Mouse (Mus musculus): ENCODE results near the gene Oca2. TPM values are rescaled to one million over a fixed set of nuclear protein-coding genes. Genes with fewer than 3 reads are reported as not detected.

The Oca2 gene
- total RNA-seq (2014; fragmentation: Nextera tagmentation) (not detected in 2 replicates), total RNA-seq (2017) (not detected in 2 replicates)

DNA sequence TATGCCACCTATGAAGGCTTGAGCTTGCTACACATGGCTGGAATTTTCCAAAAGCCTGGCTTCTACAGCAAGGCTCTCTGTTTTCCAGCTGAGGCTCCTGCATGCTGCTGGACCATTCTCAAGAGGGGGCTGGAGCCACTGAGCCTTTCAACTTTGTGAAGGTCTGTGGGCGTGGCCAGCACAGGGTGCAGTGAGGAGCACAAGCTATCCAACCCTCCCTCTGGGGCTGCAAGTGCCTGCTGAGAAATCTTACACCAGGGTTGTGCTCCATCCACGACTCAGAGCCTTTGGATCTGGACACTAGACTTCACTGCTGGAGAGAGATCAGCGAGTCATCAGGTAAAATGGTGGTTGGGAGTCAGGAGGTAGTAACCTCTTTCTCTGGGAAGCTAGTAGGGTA, at the start of gene Oca2:
Gene Oca2 (plus strand): TSS at position 218 of the 400 bp plus-strand sequence.
- no peak for ATAC-seq (replicated peaks; ENCODE audit: low FRiP score, low TSS enrichment, poor library complexity, severe bottlenecking)

DNA sequence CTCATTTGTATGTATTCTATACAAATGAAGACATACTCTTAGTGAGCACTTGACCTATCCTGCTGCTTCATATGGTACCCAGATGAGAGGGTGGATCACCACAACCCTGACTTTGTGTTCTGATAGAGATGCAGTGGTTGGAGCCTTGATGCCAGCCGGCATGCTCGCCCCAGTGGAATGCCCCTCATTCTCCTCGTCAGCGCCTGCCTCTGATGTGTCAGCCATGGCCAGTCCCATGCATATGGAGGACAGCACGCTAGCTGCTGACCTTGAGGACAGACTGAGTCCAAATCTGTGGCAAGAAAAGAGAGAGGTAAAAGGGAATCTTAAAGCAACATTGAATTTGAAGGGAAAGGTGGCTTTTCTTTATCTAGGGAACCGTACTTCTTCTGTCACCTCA, 48.5 kb upstream of the Oca2 start:
- no peak for ATAC-seq (replicated peaks; ENCODE audit: low FRiP score, low TSS enrichment, poor library complexity, severe bottlenecking)

DNA sequence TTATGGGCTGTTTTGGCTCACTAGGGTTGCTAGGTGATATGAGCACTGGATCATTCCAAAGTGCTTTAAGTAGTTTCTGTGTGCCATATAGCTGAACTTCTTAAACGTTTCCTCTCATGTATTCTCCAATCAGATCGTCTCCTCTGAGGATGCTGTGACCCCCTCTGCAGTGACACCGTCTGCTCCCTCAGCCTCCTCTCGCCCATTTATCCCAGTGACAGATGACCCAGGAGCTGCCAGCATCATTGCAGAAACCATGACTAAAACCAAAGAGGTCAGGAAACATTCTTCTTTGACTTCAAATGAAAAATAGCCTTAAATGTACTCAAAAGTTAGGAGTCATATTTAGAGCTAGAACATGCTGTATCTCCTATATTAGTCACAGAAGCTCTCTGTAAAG, 47.9 kb upstream of the Oca2 start:
- ATAC-seq (replicated peaks; ENCODE audit: low FRiP score, low TSS enrichment, poor library complexity, severe bottlenecking) = no peak

DNA sequence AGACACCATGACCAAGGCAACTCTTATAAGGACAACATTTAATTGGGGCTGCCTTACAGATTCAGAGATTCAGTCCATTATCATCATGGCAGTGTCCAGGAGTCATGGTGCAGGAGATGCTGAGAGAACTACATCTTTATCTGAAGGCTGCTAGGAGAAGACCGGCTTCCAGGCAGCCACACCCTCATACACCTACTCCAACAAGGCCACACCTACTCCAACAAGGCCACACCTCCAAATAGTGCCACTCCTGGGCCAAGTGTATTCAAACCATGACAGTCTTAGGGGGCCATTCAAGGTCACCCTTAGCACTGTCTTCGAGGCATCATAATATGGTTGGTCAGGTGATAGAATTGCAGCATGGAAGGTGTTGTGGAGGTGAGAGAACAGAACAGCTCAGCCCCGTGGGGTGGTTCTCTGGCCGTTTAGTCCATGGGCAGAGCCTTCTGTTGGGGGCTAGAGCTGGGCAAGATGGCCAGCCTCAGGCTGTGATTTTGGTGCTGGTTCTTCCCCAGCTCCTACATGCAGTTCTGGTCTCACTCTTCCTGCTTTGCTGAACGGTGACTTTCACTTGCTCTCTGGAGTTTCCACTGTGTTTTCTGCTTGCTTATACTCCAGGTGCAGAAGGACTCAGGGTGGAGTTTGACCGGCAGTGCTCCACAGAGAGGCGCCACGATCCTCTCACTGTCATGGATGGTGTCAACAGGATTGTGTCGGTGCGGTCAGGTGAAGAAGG, 37.9 kb upstream of the Oca2 start:
- no peak for ATAC-seq (replicated peaks; ENCODE audit: low FRiP score, low TSS enrichment, poor library complexity, severe bottlenecking)

DNA sequence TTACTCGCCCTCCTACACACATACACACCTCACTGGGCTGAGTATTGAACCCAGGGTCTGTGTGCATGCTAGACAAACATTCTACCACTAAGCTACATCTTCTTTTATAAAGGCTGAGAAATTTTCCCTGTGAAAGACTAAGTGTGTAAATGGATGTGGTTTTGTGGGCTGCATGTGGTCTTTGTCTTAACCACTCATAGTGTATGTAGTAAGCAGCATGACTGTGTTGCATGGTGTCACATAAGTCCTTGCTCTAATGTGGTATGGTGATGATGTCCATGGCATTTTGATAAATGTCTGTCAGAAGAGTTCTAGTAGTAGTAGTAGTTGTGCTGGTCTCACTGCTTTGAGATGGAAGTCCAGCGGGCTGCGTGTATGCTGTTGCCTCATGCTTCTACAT, 36.7 kb upstream of the Oca2 start:
- ATAC-seq (replicated peaks; ENCODE audit: low FRiP score, low TSS enrichment, poor library complexity, severe bottlenecking) = no peak

DNA sequence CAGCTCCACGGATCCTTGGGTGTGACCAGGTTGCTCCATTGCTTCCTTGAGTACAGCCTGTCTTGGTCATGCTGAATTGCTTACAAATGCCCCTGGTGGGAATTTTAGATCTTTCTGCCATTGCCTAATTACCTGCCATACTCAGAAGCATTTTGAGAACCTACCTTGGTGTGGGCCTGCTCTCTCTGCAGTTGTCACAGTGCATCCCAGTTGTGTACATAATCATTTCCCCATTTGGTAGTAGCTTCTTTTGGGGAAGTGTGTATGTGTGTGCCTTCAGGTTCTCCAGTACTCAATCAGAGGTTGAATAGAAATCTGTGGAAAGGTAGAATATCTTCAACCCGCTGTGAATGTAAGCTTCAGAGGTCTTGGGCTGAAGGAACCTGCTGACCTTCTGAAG, 36.3 kb upstream of the Oca2 start:
- ATAC-seq (replicated peaks; ENCODE audit: low FRiP score, low TSS enrichment, poor library complexity, severe bottlenecking) = no peak

DNA sequence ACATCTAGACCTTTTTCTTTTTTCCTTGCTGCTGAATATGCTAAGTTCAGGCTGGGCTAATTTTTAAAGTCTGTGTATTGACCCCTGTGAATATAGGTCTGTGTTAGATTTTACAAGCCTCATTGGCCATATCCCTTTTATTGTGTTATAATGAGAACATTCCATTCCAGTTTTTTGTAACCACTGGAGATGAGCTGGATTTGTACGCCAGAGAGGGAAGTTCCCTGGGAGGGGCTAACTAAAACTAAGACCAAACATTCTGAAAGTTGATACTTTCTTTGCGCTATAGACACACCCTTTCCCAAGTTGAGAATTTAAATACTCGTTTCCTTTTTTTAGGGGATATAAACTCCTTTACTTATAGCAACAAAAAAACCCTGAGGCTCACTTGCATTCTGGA, 34.7 kb upstream of the Oca2 start:
- no peak for ATAC-seq (replicated peaks; ENCODE audit: low FRiP score, low TSS enrichment, poor library complexity, severe bottlenecking)

DNA sequence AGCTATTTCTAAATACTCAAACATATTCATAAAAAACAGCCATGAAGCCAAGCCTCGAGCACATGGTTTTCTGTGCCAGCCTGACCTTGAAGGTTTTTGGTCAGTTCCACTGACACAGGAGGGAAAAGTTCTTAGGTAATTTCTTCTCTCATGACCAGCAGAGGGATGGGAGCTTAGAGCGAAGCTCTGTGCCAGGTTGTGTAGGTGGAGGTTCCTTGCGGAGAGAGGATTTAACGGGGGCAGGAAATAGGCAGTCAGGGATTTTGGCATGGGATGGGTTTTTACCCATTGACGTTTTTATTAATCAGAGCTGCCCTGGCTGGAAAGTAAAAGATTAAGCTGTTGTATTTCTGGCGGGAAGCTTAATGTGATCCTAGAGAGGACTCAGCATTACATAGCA, 18.7 kb upstream of the Oca2 start:
- ATAC-seq (replicated peaks; ENCODE audit: low FRiP score, low TSS enrichment, poor library complexity, severe bottlenecking) = no peak

DNA sequence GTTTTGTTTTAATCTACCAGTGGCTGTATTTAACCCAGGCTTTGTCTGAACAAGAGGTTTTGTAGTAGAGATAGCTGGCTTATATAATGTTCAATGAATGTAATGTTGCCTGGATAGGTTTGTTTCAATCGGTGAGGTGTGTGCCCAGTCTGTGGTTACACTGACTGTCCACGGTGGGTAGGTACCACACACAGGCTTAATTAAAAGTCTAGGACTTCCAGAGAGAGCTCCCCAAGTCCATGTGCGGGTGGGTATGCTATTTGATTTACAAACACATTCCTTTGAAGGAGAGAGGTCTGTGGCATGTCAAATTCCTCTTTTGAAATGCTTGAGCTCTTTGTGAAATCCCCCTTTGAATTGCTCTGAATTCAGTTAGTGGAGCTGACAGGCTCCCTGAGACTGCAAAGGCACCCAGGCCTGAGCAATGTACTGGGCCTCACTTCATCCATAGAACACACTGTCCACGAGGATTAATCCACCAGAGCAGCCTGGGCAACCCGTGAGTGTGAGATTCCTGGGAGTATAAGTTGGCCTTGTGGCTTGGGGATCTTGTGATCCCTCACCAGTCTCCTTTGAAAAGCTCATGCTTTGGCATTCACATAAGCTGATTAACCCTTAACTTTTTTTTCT, 3.7 kb upstream of the Oca2 start:
- no peak for ATAC-seq (replicated peaks; ENCODE audit: low FRiP score, low TSS enrichment, poor library complexity, severe bottlenecking)

DNA sequence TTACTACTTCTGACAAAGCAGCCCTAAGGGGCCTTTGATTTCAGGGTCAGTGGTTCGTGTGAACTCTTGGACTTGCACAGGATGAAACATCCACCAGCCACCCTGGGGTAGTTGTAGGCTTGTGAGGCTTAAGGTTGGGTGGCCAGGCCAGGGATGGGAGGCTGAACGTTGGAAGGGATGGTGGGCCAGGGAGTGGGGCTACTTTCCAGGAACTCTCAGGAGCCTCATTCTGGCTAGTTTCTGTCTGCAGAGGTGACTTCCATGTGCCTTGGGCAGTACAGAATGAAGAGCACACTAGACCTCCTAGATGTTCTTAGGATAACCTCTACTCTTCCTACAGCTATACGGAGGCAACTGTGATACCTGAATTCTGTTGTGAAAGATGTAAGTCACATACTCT, 2.9 kb upstream of the Oca2 start:
- ATAC-seq (replicated peaks; ENCODE audit: low FRiP score, low TSS enrichment, poor library complexity, severe bottlenecking) = no peak

DNA sequence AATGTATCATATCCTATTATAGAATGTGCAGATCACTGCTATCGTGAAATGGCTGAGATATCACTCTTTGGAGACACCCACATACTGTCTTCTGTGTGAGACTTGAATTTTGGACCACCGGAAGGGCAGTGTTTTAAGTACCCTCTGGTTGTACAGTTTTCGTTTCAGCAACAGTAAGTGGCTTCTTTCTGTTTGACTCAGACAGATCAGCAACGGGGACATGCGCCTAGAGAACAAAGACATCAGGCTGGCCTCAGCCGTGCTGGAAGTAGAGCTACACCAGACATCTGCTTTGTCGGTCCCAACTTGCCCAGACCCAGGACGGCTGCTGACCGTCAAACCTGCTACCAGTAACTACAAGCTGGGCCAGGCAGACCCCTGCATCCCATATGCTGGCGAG, 15.0 kb downstream of the Oca2 start:
- ATAC-seq (replicated peaks; ENCODE audit: low FRiP score, low TSS enrichment, poor library complexity, severe bottlenecking) = no peak

DNA sequence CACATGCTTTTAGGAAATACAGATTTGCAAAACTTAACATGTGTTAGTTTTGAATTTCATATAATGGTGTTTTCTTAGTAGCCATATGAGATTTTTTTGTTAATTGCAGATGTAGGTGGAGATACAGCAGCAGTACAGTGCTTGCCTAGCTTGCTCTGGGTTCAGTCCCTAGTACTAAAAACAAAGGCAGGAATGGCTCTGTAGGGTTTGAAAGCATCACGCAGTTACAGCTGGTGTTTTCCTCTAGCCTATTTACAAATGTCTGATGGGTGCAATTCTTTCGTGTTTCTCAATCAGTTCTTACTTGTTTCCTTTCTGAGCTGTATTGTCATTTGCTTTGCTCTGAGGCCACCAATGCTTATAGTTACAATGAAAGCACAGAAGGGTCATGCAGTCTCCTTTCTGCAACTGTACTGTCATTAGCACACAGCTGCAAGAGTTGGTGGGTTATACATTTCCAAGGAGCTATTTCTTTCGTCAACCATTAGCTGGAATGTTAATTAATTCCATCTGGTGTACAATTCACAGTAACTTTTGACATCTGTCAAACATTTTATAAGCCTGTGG, 18.4 kb downstream of the Oca2 start:
- ATAC-seq (replicated peaks; ENCODE audit: low FRiP score, low TSS enrichment, poor library complexity, severe bottlenecking) = no peak

DNA sequence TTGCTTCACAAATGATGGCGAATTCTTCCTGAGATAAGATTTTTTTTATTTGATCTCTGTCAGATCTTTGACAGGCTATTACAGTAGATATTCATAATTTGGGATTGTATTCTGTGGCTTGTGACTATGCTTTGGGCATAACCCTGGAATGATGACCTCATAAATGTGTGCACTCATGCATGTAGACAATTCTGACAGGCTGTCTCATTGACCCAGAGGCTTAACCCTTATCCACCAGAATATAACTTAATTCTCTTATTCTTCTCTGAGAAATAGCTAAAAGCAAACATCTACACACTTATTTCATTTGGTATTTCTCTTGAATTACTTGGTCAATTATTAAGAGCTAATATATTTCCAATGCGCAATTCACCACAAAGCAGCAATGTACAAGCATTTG, 37.9 kb downstream of the Oca2 start:
- ATAC-seq (replicated peaks; ENCODE audit: low FRiP score, low TSS enrichment, poor library complexity, severe bottlenecking) = no peak

GRCm38 (mm10) chr7:56291468-56292115, 52.0 kb downstream of the Oca2 start:
- no peak for ATAC-seq (replicated peaks; ENCODE audit: low FRiP score, low TSS enrichment, poor library complexity, severe bottlenecking)

DNA sequence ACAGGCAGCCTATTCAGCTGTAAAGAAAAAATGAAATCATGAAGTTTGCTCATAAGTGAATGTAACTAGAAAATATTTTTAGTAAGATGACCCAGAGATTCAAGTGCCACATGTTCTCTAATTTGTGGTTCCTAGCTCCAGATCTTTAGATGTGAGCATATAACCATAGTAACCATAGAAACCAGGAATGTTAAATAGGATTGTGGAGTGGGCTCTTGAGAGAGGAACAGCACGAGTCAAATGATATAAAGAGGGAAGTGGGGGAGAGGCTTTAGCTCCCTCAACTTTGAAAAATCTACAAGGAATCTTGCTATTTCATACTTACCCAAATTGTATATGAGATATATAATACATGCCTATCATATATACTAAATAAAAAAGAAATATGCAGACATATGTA, 64.8 kb downstream of the Oca2 start:
- ATAC-seq (replicated peaks; ENCODE audit: low FRiP score, low TSS enrichment, poor library complexity, severe bottlenecking) = no peak

DNA sequence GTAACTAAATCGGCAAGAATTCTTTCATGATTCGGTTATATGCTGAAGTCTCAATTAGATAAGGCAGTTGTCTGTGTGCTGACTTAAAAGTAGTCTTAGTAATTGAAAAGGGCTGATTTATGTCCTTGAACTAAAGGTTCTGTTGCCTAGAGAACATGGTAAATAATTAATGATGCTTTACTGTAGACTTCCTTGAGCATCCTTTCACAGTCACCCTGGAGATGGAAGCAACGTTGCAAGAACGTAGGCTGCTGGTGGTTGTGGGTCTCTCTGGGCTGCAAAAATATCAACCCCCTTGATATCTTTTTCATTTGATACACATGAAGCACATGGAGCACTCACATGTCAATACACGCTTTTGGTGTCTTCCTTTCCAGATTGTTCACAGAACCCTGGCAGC, 74.8 kb downstream of the Oca2 start:
- ATAC-seq (replicated peaks; ENCODE audit: low FRiP score, low TSS enrichment, poor library complexity, severe bottlenecking) = no peak

GRCm38 (mm10) chr7:56315630-56316529, 76.3 kb downstream of the Oca2 start:
- ATAC-seq (replicated peaks; ENCODE audit: low FRiP score, low TSS enrichment, poor library complexity, severe bottlenecking) = no peak

- ATAC-seq (replicated peaks; ENCODE audit: low FRiP score, low TSS enrichment, poor library complexity, severe bottlenecking) = no peak
Measured at GRCm38 (mm10) chr7:56327738-56328137, 88.2 kb downstream of the Oca2 start.

- no peak for ATAC-seq (replicated peaks; ENCODE audit: low FRiP score, low TSS enrichment, poor library complexity, severe bottlenecking)
Measured at GRCm38 (mm10) chr7:56348528-56348927, 109.0 kb downstream of the Oca2 start.

Measured in megakaryocyte-erythroid progenitor cell, adult 5-6 weeks (primary cell).